8 mouse cellular contexts compared by ENCODE assay signal in the genomic region with DNA sequence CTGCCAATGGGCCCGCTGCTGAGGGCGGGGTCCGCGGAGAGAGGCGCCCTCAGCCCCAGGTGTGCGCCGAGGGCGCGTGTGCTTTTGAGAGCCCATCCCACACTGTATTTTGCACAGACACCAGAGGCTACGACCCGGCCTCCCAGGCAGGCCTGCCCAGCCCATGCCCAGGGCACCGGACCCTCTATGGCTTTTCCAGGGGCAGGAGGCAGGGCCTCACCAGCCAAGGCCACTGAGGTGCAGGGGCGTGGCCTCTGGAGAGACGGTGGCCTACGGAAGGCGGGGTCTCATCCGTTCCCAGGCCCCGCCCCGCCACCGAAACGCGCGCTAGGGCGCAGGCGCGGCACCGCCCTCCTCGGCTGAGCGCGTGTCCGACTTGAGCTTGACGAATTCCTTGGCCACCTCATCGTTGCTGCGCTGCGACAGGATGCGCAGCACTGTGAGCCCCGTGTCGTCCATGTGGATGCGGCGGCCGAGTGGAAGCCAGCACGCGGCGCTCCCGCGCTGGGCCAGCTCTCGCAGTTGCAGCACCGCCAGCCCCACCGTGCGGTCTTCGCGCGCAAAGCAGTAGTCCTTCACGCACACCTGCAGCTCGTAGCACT. TPM values are rescaled to one million over a fixed set of nuclear protein-coding genes. Genes with fewer than 3 reads are reported as not detected.
DNase-seq lines count a peak whose midpoint lies in the region; ATAC-seq lines count a peak whose summit lies in the region.

No protein-coding gene starts in this region.

- WGBS in hindbrain, embryonic 12.5 days = under 1% methylated on average over 54 of the region's 55 CpGs

- DNase-seq in MEL-GATA-1-ER (ENCODE audit: extremely low read depth, low read depth) = peak; percentile 67
- peak; percentile 91 for DNase-seq in cerebellum, adult 9-11 months
- DNase-seq in frontal cortex, adult 2 months (ENCODE audit: extremely low spot score in 1 of 2, low spot score in 1 of 2) = peak; percentile 84 to 91
- peak; percentile 90 to 91 for DNase-seq in layer of hippocampus, postnatal 14 days (ENCODE audit: low spot score in 2 of 2)
- peak; percentile 96 for DNase-seq in lung, postnatal 14 days
- peak; percentile 73 for DNase-seq in retina, adult 2 months (ENCODE audit: low read depth, low spot score)
- peak; percentile 92 to 95 for DNase-seq in thymus, postnatal 36 days

- peak overlapping the region; percentile 71 for H3K4me2 ChIP-seq in hindbrain, embryonic 12.5 days (replicated peaks)

- H3K9ac ChIP-seq in hindbrain, embryonic 12.5 days = peak overlapping the region; percentile 65

- H3K36me3 ChIP-seq in hindbrain, embryonic 12.5 days = peaks cover 13% of the 10 kb centered on the region

- peak overlapping the region; percentile 49 for H3K4me3 ChIP-seq in hindbrain, embryonic 12.5 days

- peaks cover 22% of the 10 kb centered on the region for H3K4me1 ChIP-seq in hindbrain, embryonic 12.5 days

- H3K9me3 ChIP-seq in hindbrain, embryonic 12.5 days (replicated peaks) = no peaks in the 10 kb centered on the region; the same call in none of the 2 replicates

- peak overlapping the region; percentile 73 for H3K27ac ChIP-seq in hindbrain, embryonic 12.5 days

- H3K27me3 ChIP-seq in hindbrain, embryonic 12.5 days = peaks cover 45% of the 10 kb centered on the region

- peak; percentile 86 for ATAC-seq in hindbrain, embryonic 12.5 days (ENCODE audit: low FRiP score)

RNA-seq across cellular contexts. Expression of a gene that starts 18.4 kb away (rescaled TPM):
- polyA plus RNA-seq in frontal cortex, adult 2 months (2012; rRNA removed) = 99.4 and 104 TPM in 2 replicates
- 63.7 and 65.9 TPM in 2 replicates for polyA plus RNA-seq in hindbrain, embryonic 12.5 days (2016; fragmentation: Nextera tagmentation; extraction: Ambion mirVana)
- total RNA-seq in layer of hippocampus, postnatal 14 days (2021) = 10 to 100 TPM; 58.4 to 62.9 TPM

RNA-seq across cellular contexts. Expression of a gene that starts 31.7 kb away (rescaled TPM):
- polyA plus RNA-seq in frontal cortex, adult 2 months (2012; rRNA removed) = 4.3 and 4.5 TPM in 2 replicates
- polyA plus RNA-seq in hindbrain, embryonic 12.5 days (2016; fragmentation: Nextera tagmentation; extraction: Ambion mirVana) = 5.3 and 6.3 TPM in 2 replicates
- 1 to 10 TPM; 2.6 to 2.7 TPM for total RNA-seq in layer of hippocampus, postnatal 14 days (2021)

RNA-seq across cellular contexts. Expression of a gene that starts 37.2 kb away (rescaled TPM):
- polyA plus RNA-seq in frontal cortex, adult 2 months (2012; rRNA removed) = 45.6 and 51.6 TPM in 2 replicates
- 197 and 202 TPM in 2 replicates for polyA plus RNA-seq in hindbrain, embryonic 12.5 days (2016; fragmentation: Nextera tagmentation; extraction: Ambion mirVana)
- total RNA-seq in layer of hippocampus, postnatal 14 days (2021) = 10 to 100 TPM; 59.0 to 61.6 TPM

RNA-seq across cellular contexts. Expression of a gene that starts 42.4 kb away (rescaled TPM):
- polyA plus RNA-seq in frontal cortex, adult 2 months (2012; rRNA removed) = 172 and 176 TPM in 2 replicates
- polyA plus RNA-seq in hindbrain, embryonic 12.5 days (2016; fragmentation: Nextera tagmentation; extraction: Ambion mirVana) = 13.9 and 16.1 TPM in 2 replicates
- 100 to 1,000 TPM; 268 to 281 TPM for total RNA-seq in layer of hippocampus, postnatal 14 days (2021)

RNA-seq across cellular contexts. Expression of a gene that starts 46.9 kb away (rescaled TPM):
- polyA plus RNA-seq in frontal cortex, adult 2 months (2012; rRNA removed) = 5.6 and 5.7 TPM in 2 replicates
- polyA plus RNA-seq in hindbrain, embryonic 12.5 days (2016; fragmentation: Nextera tagmentation; extraction: Ambion mirVana) = 3.7 and 3.8 TPM in 2 replicates
- total RNA-seq in layer of hippocampus, postnatal 14 days (2021) = 1 to 10 TPM; 7.1 to 7.7 TPM

Comparison
In these comparisons a context has a peak if more than half of its experiments do, and no peak if none do; other contexts are left out.
1. Peak in every context shown above with its lines: DNase-seq, ATAC-seq, H3K4me3 ChIP-seq and H3K27ac ChIP-seq.